Mouse (Mus musculus) thymus, adult 2 months (tissue): ENCODE results near the gene Lipe.

Source experiments
- CTCF ChIP-seq: fragments of 200-500 bp; IDR thresholded peaks from 2 replicates; pipeline ENCODE4 v1.5.1; 2012; ENCODE audit warnings: mild to moderate bottlenecking, control low read depth, low read length, moderate library complexity, borderline replicate concordance; ENCODE audit not compliant: control insufficient read depth, poor library complexity, insufficient read depth; ENCODE audit errors: extremely low read depth
- POLR2A ChIP-seq: fragments of 200-500 bp; IDR thresholded peaks from 2 replicates; pipeline ENCODE4 v1.6.1; 2012; ENCODE audit warnings: mild to moderate bottlenecking, low read length, control low read depth, moderate library complexity; ENCODE audit not compliant: control insufficient read depth, poor library complexity, insufficient read depth; ENCODE audit errors: extremely low read depth

- TF ChIP-seq CTCF (no peak), POLR2A (no peak)
These were observed 26.1 kb downstream of the Lipe start for GRCm38 (mm10) chr7:25372441-25372840.
